Mouse (Mus musculus): ENCODE data around the gene Poll. TPM values are rescaled to one million over a fixed set of nuclear protein-coding genes. Genes with fewer than 3 reads are reported as not detected.
"Not testable (repeated sequence)": the region's sequence is repeated elsewhere in the genome, so short reads cannot be mapped to it uniquely, and the experiment has no call there.

Gene Poll
- polyA plus RNA-seq, 1 experiment from 2014 or later = 14.3 TPM

- 77% methylated on average over 23 of the region's 23 CpGs for WGBS
- no peak for DNase-seq (ENCODE audit: low spot score)
- peaks cover 12% of the 10 kb centered on the region for H3K4me1 ChIP-seq (replicated peaks; ENCODE audit: control insufficient read depth, insufficient read depth, low read length)
- no peaks in the 10 kb centered on the region for H3K9me3 ChIP-seq (ENCODE audit: control insufficient read depth, low read length)
- H3K27ac ChIP-seq (ENCODE audit: low read depth) = no peak overlapping the region
- no peak for ATAC-seq (replicated peaks; ENCODE audit: low FRiP score, low TSS enrichment, low read depth)
- H3K4me3 ChIP-seq (ENCODE audit: low read depth, low read length) = no peak overlapping the region
- no peak overlapping the region for H3K9ac ChIP-seq (ENCODE audit: low read length)
- H3K4me2 ChIP-seq (ENCODE audit: low read length) = no peak overlapping the region
- peaks cover 10% of the 10 kb centered on the region; the same call in 1 of the 2 replicates for H3K27me3 ChIP-seq (replicated peaks; ENCODE audit: control insufficient read depth, insufficient read depth, low read length)
- 0 out of 2 replicates have a peak, but pooled peaks cover 6% of the 10 kb centered on the region for H3K36me3 ChIP-seq (ENCODE audit: control insufficient read depth, insufficient read depth, low read length)
These were observed 11.0 kb downstream of the Poll start for GRCm38 (mm10) chr19:45549128-45549915.

GRCm38 (mm10) chr19:45548196-45548595 is 12.1 kb downstream of the Poll start:
- DNase-seq (ENCODE audit: low spot score); ATAC-seq (replicated peaks; ENCODE audit: low FRiP score, low TSS enrichment, low read depth): not testable (repeated sequence)

GRCm38 (mm10) chr19:45544925-45545321 is 15.4 kb downstream of the Poll start:
- peaks cover 9% of the 10 kb centered on the region; the same call in 1 of the 2 replicates for H3K4me1 ChIP-seq (replicated peaks; ENCODE audit: control insufficient read depth, insufficient read depth, low read length)
- no peaks in the 10 kb centered on the region for H3K36me3 ChIP-seq (ENCODE audit: control insufficient read depth, insufficient read depth, low read length)
- peaks cover 43% of the 10 kb centered on the region for H3K27me3 ChIP-seq (replicated peaks; ENCODE audit: control insufficient read depth, insufficient read depth, low read length)
- H3K27ac ChIP-seq (ENCODE audit: low read depth) = no peak overlapping the region
- H3K4me3 ChIP-seq (ENCODE audit: low read depth, low read length) = peak overlapping the region; percentile 31
- 0 out of 2 replicates have a peak overlapping the region, but pooled peaks have one; percentile 14 for H3K9ac ChIP-seq (ENCODE audit: low read length)
- peak overlapping the region; percentile 87 for H3K4me2 ChIP-seq (ENCODE audit: low read length)
- DNase-seq (ENCODE audit: low spot score) = peak; percentile 88
- 1% methylated on average over 30 of the region's 30 CpGs for WGBS
- no peaks in the 10 kb centered on the region for H3K9me3 ChIP-seq (ENCODE audit: control insufficient read depth, low read length)
- ATAC-seq (replicated peaks; ENCODE audit: low FRiP score, low TSS enrichment, low read depth) = peak; percentile 70

More at GRCm38 (mm10) chr19:45548196-45548595, 12.1 kb downstream of the Poll start:
- not testable (repeated sequence) for H3K9me3 ChIP-seq (ENCODE audit: control insufficient read depth, low read length); H3K4me3 ChIP-seq (ENCODE audit: low read depth, low read length); H3K4me2 ChIP-seq (ENCODE audit: low read length); H3K36me3 ChIP-seq (ENCODE audit: control insufficient read depth, insufficient read depth, low read length); H3K9ac ChIP-seq (ENCODE audit: low read length); H3K27ac ChIP-seq (ENCODE audit: low read depth)
- Histone ChIP-seq H3K27me3 (replicated peaks; ENCODE audit: control insufficient read depth, insufficient read depth, low read length) (peaks cover 15% of the 10 kb centered on the region), H3K4me1 (replicated peaks; ENCODE audit: control insufficient read depth, insufficient read depth, low read length) (peaks cover 16% of the 10 kb centered on the region)

GRCm38 (mm10) chr19:45544152-45544924 is 16.0 kb downstream of the Poll start:
- Histone ChIP-seq H3K27me3 (replicated peaks; ENCODE audit: control insufficient read depth, insufficient read depth, low read length) (peaks cover 43% of the 10 kb centered on the region), H3K4me2 (ENCODE audit: low read length) (peak overlapping the region; percentile 87), H3K36me3 (ENCODE audit: control insufficient read depth, insufficient read depth, low read length) (no peaks in the 10 kb centered on the region), H3K4me1 (replicated peaks; ENCODE audit: control insufficient read depth, insufficient read depth, low read length) (peaks cover 9% of the 10 kb centered on the region; the same call in 1 of the 2 replicates), H3K4me3 (ENCODE audit: low read depth, low read length) (peak overlapping the region; percentile 31), H3K27ac (ENCODE audit: low read depth) (no peak overlapping the region), H3K9ac (ENCODE audit: low read length) (0 out of 2 replicates have a peak overlapping the region, but pooled peaks have one; percentile 14), H3K9me3 (ENCODE audit: control insufficient read depth, low read length) (no peaks in the 10 kb centered on the region)
- DNase-seq (ENCODE audit: low spot score) (peak; percentile 63), ATAC-seq (replicated peaks; ENCODE audit: low FRiP score, low TSS enrichment, low read depth) (no peak; the same call in 1 of the 2 replicates)
- under 1% methylated on average over 19 of the region's 26 CpGs for WGBS

- H3K4me1 ChIP-seq (replicated peaks; ENCODE audit: control insufficient read depth, insufficient read depth, low read length) = peaks cover 9% of the 10 kb centered on the region; the same call in 1 of the 2 replicates
- DNase-seq (ENCODE audit: low spot score) (no peak), ATAC-seq (replicated peaks; ENCODE audit: low FRiP score, low TSS enrichment, low read depth) (no peak)
- 25% methylated on average over 3 of the region's 3 CpGs for WGBS
- no peaks in the 10 kb centered on the region for H3K9me3 ChIP-seq (ENCODE audit: control insufficient read depth, low read length)
- H3K4me3 ChIP-seq (ENCODE audit: low read depth, low read length) = peak overlapping the region; percentile 34; the same call in 1 of the 2 replicates
- H3K36me3 ChIP-seq (ENCODE audit: control insufficient read depth, insufficient read depth, low read length) = no peaks in the 10 kb centered on the region
- no peak overlapping the region for H3K9ac ChIP-seq (ENCODE audit: low read length)
- no peak overlapping the region for H3K27ac ChIP-seq (ENCODE audit: low read depth)
- peak overlapping the region; percentile 54 for H3K4me2 ChIP-seq (ENCODE audit: low read length)
- H3K27me3 ChIP-seq (replicated peaks; ENCODE audit: control insufficient read depth, insufficient read depth, low read length) = peaks cover 43% of the 10 kb centered on the region
These were observed 18.3 kb downstream of the Poll start for GRCm38 (mm10) chr19:45542061-45542460.

DNA sequence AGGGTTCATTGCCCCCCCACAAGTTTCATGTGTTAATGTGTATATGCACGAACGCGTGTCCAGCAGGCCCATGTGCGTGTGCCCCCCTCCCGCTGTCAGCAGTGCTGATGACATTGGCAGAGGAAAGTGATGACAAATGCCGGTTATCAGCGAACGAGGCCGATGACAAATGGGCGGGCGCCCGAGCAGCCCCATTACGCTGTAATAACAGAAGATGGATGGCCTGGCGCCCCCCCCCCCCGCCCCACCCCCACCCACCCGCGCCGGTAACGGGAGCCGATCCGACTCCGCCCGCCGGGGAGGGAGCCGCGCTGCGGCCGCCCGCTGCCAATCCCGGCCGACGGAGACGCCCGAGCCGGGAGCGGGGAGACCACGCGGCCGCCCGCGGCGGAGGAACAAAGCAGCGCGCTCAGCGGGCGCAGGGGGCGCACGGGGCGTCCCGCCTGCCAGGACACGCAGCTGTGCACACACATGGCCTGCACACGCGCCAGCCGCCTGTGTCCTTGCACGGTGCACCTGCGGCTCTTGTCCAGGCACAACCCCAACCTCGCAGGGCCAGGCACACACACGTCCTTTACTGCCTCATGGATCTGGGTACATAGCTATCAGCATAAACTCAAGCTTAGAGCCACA is 18.8 kb downstream of the Poll start:
- no peak; the same call in 1 of the 2 replicates for ATAC-seq (replicated peaks; ENCODE audit: low FRiP score, low TSS enrichment, low read depth)
- 0 out of 2 replicates have a peak overlapping the region, but pooled peaks have one; percentile 3 for H3K9ac ChIP-seq (ENCODE audit: low read length)
- under 1% methylated on average over 47 of the region's 58 CpGs for WGBS

DNA sequence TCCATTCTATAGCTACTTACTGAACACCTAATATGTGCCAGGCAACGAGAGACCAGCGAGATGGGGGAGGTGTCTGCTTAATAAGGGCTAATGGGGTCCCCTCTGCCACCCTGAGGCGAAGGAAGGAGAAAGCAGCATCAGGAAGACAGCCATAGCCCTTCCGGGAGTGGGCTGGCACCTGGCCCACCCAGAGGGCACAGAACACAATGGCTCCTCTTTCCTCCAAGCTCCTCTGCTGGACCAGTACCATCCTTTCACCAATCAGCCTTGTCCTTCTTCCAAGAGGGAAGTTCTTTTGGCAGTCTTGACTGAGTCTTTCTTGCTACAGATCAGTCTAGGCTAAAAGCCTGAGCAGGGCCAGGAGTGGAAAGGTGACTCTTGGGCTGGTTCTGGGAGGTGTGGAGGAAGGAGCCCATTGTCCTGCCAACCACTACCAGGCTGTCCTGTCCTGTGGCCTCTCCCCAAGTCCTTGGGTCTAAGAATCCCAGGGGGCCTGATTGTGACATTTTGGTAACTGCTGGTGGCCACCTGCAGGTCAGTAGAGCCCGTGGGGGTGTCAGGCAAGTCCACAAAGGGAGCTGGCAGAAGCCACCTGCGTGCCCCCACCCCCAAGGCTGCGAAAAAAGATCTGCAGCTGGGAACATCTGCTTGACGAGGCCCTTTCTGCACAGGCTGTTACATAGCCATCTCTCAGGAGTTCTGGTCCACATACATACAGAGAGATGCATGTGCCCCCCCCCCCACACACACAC is 19.5 kb downstream of the Poll start:
- 34% methylated on average over 8 of the region's 8 CpGs for WGBS
- Histone ChIP-seq H3K4me2 (ENCODE audit: low read length) (peak overlapping the region; percentile 54), H3K9me3 (ENCODE audit: control insufficient read depth, low read length) (no peaks in the 10 kb centered on the region), H3K4me1 (replicated peaks; ENCODE audit: control insufficient read depth, insufficient read depth, low read length) (peaks cover 9% of the 10 kb centered on the region; the same call in 1 of the 2 replicates), H3K27ac (ENCODE audit: low read depth) (no peak overlapping the region), H3K4me3 (ENCODE audit: low read depth, low read length) (peak overlapping the region; percentile 34), H3K36me3 (ENCODE audit: control insufficient read depth, insufficient read depth, low read length) (no peaks in the 10 kb centered on the region), H3K27me3 (replicated peaks; ENCODE audit: control insufficient read depth, insufficient read depth, low read length) (peaks cover 39% of the 10 kb centered on the region), H3K9ac (ENCODE audit: low read length) (no peak overlapping the region)
- no peak for DNase-seq (ENCODE audit: low spot score)
- ATAC-seq (replicated peaks; ENCODE audit: low FRiP score, low TSS enrichment, low read depth) = no peak

More for the DNA sequence above, 18.8 kb downstream of the Poll start:
- DNase-seq (ENCODE audit: low spot score) = peak; percentile 75
- peak overlapping the region; percentile 34 for H3K4me3 ChIP-seq (ENCODE audit: low read depth, low read length)
- peaks cover 43% of the 10 kb centered on the region for H3K27me3 ChIP-seq (replicated peaks; ENCODE audit: control insufficient read depth, insufficient read depth, low read length)
- H3K4me1 ChIP-seq (replicated peaks; ENCODE audit: control insufficient read depth, insufficient read depth, low read length) = peaks cover 9% of the 10 kb centered on the region; the same call in 1 of the 2 replicates
- H3K4me2 ChIP-seq (ENCODE audit: low read length) = peak overlapping the region; percentile 54
- H3K27ac ChIP-seq (ENCODE audit: low read depth) = no peak overlapping the region
- no peaks in the 10 kb centered on the region for H3K9me3 ChIP-seq (ENCODE audit: control insufficient read depth, low read length)
- no peaks in the 10 kb centered on the region for H3K36me3 ChIP-seq (ENCODE audit: control insufficient read depth, insufficient read depth, low read length)
